Mouse (Mus musculus): ENCODE data around the gene Gm3415. TPM values are rescaled to one million over a fixed set of nuclear protein-coding genes. Genes with fewer than 3 reads are reported as not detected.
"Not testable (repeated sequence)": the region's sequence is repeated elsewhere in the genome, so short reads cannot be mapped to it uniquely, and the experiment has no call there.

The Gm3415 gene
- not detected for total RNA-seq (2021)

GRCm38 (mm10) chr5:146555836-146556235 is at the start of gene Gm3415:
Gene Gm3415 (plus strand): TSS chr5:146556136.
- not testable (repeated sequence) for DNase-seq

- not testable (repeated sequence) for DNase-seq
Measured at GRCm38 (mm10) chr5:146513823-146514222, 42.1 kb upstream of the Gm3415 start, which contains the start of gene Gm3402. Gene Gm3402 (plus strand): TSS chr5:146514123.

GRCm38 (mm10) chr5:146525501-146525900 is 30.4 kb upstream of the Gm3415 start, which contains the start of gene Gm3404:
Gene Gm3404 (plus strand): TSS chr5:146525801.
- not testable (repeated sequence) for DNase-seq

GRCm38 (mm10) chr5:146537347-146537746 is 18.6 kb upstream of the Gm3415 start, which contains the start of gene Gm3409:
Gene Gm3409 (plus strand): TSS chr5:146537647.
- not testable (repeated sequence) for DNase-seq

GRCm38 (mm10) chr5:146564259-146564658 is 8.3 kb downstream of the Gm3415 start:
- no peak for DNase-seq

- DNase-seq, result peak; percentile 16
Measured at GRCm38 (mm10) chr5:146567054-146567453, 11.1 kb downstream of the Gm3415 start.

- DNase-seq, result not testable (repeated sequence)
Measured at GRCm38 (mm10) chr5:146570179-146570578, 14.2 kb downstream of the Gm3415 start.

- peak; percentile 62 for DNase-seq
Measured at GRCm38 (mm10) chr5:146571830-146572734, 16.1 kb downstream of the Gm3415 start.

- not testable (repeated sequence) for DNase-seq
Measured at GRCm38 (mm10) chr5:146572735-146573042, 16.8 kb downstream of the Gm3415 start.

- DNase-seq, result no peak
Measured at GRCm38 (mm10) chr5:146576668-146577067, 20.7 kb downstream of the Gm3415 start.

GRCm38 (mm10) chr5:146584156-146584477 is 28.2 kb downstream of the Gm3415 start:
- DNase-seq, result no peak

GRCm38 (mm10) chr5:146584478-146585306 is 28.8 kb downstream of the Gm3415 start, which contains the start of gene Gpr12:
Gene Gpr12 (minus strand): TSS chr5:146585239.
- DNase-seq, result no peak

GRCm38 (mm10) chr5:146585307-146585651 is 29.3 kb downstream of the Gm3415 start:
- DNase-seq, result no peak

GRCm38 (mm10) chr5:146586357-146587070 is 30.6 kb downstream of the Gm3415 start:
- no peak for DNase-seq

- no peak for DNase-seq
Measured at GRCm38 (mm10) chr5:146590987-146591386, 35.1 kb downstream of the Gm3415 start.

GRCm38 (mm10) chr5:146591636-146592035 is 35.7 kb downstream of the Gm3415 start:
- no peak for DNase-seq

GRCm38 (mm10) chr5:146592580-146592979 is 36.6 kb downstream of the Gm3415 start:
- DNase-seq, result no peak

GRCm38 (mm10) chr5:146596612-146597502 is 40.9 kb downstream of the Gm3415 start:
- no peak for DNase-seq

- DNase-seq, result no peak
Measured at GRCm38 (mm10) chr5:146597503-146597874, 41.6 kb downstream of the Gm3415 start.

GRCm38 (mm10) chr5:146598215-146599119 is 42.5 kb downstream of the Gm3415 start:
- no peak for DNase-seq
